Mouse (Mus musculus): ENCODE measurements around the gene Gm438.
"Not testable (repeated sequence)": the region's sequence is repeated elsewhere in the genome, so short reads cannot be mapped to it uniquely, and the experiment has no call there.

Gm438 gene

DNA sequence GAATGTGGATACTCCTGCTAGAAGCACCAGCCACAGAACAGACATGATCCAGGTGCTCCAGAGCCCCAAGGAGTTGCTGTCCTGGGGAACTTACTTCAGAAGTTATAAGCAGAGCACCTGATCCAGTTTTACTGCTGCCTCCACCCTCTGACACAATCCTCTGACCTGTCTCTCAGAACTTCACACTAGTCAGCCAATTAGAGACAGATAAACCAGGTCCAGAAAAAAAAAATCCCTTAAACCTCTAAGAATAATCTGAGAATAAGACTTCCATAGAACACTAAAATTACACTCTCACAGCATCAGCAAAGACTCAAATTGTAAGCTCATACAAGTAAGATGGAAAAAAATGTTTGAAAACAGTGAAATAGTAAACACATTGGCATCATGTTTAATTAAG is at the start of gene Gm438:
TSS of gene Gm438 (minus strand) at position 101 of the 400 bp plus-strand sequence.
- in situ Hi-C loops (cut with MboI, MseI): no loop called here

GRCm38 (mm10) chr4:144824706-144825105 is 38.3 kb upstream of the Gm438 start:
- in situ Hi-C loops (cut with MboI, MseI): no loop called here

DNA sequence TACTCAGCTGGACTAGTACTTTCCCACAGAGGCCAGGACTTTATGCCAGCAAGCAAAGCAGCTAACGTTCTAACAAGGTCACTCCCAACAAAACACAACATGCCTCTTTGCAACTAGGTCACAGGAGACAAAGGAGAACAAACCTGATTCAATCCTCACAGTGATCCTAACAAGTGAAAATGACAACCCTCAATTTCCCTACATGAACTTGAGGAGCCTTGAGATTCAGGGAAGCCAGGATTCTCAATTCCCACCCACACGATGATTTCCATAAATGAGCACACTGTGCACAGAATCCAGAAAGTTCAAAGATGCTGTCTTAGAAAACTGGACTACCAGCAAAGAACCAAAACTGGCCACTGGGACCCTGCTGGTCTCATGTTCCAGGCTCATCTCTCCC is 37.6 kb upstream of the Gm438 start:
- in situ Hi-C loops (cut with MboI, MseI): no loop called here

GRCm38 (mm10) chr4:144807135-144807534 is 20.8 kb upstream of the Gm438 start:
- in situ Hi-C loops (cut with MboI, MseI): not testable (repeated sequence)

DNA sequence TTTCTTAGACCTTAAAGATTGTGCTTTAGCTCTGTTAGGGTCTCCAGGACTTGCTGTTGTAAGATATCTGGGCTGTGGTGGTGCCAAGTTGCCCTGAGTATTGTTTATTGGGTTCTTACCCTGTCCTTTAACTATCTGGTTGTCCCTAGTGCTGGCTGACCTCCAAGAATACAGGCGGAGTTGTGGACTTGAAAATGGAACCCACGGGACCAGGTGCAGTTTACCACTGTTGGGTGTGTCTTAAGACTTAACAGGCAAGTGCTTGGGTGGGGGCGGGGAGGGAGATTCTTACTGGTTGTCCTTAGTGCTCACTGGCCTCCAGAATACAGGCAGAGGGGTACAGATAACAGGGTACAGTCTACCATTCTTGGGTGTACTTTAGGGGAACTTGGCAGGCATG is 17.2 kb upstream of the Gm438 start:
- in situ Hi-C loops (cut with MboI, MseI): no loop called here

- in situ Hi-C loops (cut with MboI, MseI): no loop called here
Observed at GRCm38 (mm10) chr4:144790141-144790540, 3.8 kb upstream of the Gm438 start.

DNA sequence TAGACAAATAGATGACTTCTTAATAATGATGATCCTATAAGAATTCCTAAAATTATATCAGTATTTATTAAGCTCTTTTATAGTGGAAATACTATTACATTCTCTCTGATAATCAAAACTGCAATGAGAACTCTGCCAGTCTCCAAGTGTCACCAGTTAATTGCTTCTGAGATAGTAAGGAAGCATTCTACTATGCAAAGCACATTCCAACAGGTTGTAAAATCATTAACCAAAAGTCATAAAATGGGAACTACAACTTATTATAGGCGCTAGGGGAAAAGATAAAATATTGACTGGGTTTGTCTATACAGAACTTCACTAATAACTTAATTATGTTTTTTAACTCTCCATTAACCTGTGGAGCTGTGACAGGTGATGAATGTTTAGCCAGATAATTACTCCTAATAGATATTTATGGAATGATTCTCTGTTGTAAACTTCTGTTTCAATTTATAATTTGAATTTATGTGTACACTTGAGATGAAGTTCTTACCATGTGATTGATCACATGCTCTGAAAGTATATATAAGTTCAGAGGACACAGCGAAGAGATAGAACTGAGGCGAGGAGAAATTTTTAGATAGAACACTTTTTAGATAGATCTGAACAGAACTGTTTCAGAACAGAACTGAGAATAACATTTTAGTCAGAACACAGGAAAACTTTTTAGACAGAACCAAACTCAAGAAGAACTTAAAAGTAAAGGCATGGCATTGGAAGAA is 3.7 kb downstream of the Gm438 start:
- in situ Hi-C loops (cut with MboI, MseI): no loop called here

DNA sequence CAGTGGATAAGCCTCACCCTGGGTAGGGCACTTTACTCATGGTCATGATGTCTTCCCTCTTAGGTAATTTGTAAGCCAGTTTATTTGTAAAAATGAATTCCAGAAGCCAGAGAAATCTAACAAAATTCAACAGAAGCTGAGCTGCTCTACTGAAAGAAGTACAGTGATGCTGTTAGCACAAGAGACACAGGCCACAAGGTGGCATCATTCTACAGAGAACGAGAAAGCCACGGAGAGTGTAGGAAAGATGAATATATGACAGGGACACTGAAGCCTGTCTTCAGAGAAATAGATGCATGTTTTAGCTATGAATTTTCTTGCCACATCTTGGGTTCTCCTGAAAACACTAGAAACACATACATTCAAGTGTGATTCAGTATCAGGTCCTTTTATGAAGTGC is 20.7 kb downstream of the Gm438 start:
- in situ Hi-C loops (cut with MboI, MseI): loop anchor here (10.0 kb wide), 1 partner anchor 109 kb away; no protein-coding TSS in a partner anchor

GRCm38 (mm10) chr4:144749139-144749538 is 37.2 kb downstream of the Gm438 start:
- in situ Hi-C loops (cut with MboI, MseI): no loop called here

Measured in regulatory T cell (primary cell).